Mouse (Mus musculus): ENCODE measurements at regions not wholly inside any gene's neighbourhood (a gene's known extent, or its start where the extent isn't known, plus 50 kb on each side); places are given as distances from the start of the nearest gene placed in this dataset.

GRCm38 (mm10) chr19:56016548-56017346, 270.2 kb upstream of the Habp2 start:
- H3K36me3 ChIP-seq (replicated peaks; ENCODE audit: control insufficient read depth, insufficient read depth, low read length): no peaks in the 10 kb centered on the region
- no peak overlapping the region for H3K9ac ChIP-seq (replicated peaks; ENCODE audit: low read depth, low read length)
- WGBS: 69% methylated on average over 4 of the region's 4 CpGs
- no peaks in the 10 kb centered on the region for H3K4me1 ChIP-seq (ENCODE audit: control insufficient read depth, insufficient read depth)
- no peak for TF ChIP-seq CTCF (IDR thresholded peaks at IDR 0.05; ENCODE audit: low read depth)
- TF ChIP-seq EP300 (IDR thresholded peaks at IDR 0.05; ENCODE audit: low read depth): no peak
- DNase-seq (ENCODE audit: low spot score) (no peak), ATAC-seq (ENCODE audit: insufficient read depth, low read depth) (no peak)
- H3K27ac ChIP-seq (ENCODE audit: low read depth): peak overlapping the region; percentile 69
- no peaks in the 10 kb centered on the region for H3K9me3 ChIP-seq (replicated peaks; ENCODE audit: control insufficient read depth, low read length)
- no peak overlapping the region for H3K4me3 ChIP-seq (ENCODE audit: low read depth, low read length)
- 0 out of 2 replicates have a peak overlapping the region, but pooled peaks have one; percentile 9 for H3K4me2 ChIP-seq (ENCODE audit: low read depth, low read length)
- no peaks in the 10 kb centered on the region for H3K27me3 ChIP-seq (ENCODE audit: control insufficient read depth, insufficient read depth, low read length)

- H3K9ac ChIP-seq (replicated peaks; ENCODE audit: low read depth, low read length): no peak overlapping the region
Measured at GRCm38 (mm10) chr19:56017524-56017923, 269.4 kb upstream of the Habp2 start.

GRCm38 (mm10) chr19:56019143-56019542, 267.8 kb upstream of the Habp2 start:
- 59% methylated on average over 7 of the region's 7 CpGs for WGBS

More at GRCm38 (mm10) chr19:56017524-56017923, 269.4 kb upstream of the Habp2 start:
- WGBS: 58% methylated on average over 7 of the region's 7 CpGs
- Histone ChIP-seq H3K4me2 (ENCODE audit: low read depth, low read length) (0 out of 2 replicates have a peak overlapping the region, but pooled peaks have one; percentile 15), H3K36me3 (replicated peaks; ENCODE audit: control insufficient read depth, insufficient read depth, low read length) (no peaks in the 10 kb centered on the region), H3K4me1 (ENCODE audit: control insufficient read depth, insufficient read depth) (no peaks in the 10 kb centered on the region), H3K27me3 (ENCODE audit: control insufficient read depth, insufficient read depth, low read length) (no peaks in the 10 kb centered on the region), H3K27ac (ENCODE audit: low read depth) (peak overlapping the region; percentile 69), H3K9me3 (replicated peaks; ENCODE audit: control insufficient read depth, low read length) (no peaks in the 10 kb centered on the region), H3K4me3 (ENCODE audit: low read depth, low read length) (no peak overlapping the region)
- peak; percentile 67; the same call in 1 of the 2 replicates for TF ChIP-seq EP300 (IDR thresholded peaks at IDR 0.05; ENCODE audit: low read depth)
- TF ChIP-seq CTCF (IDR thresholded peaks at IDR 0.05; ENCODE audit: low read depth): no peak
- DNase-seq (ENCODE audit: low spot score) (peak; percentile 31), ATAC-seq (ENCODE audit: insufficient read depth, low read depth) (0 out of 2 replicates have a peak, but pooled peaks have one; percentile 20)

GRCm38 (mm10) chr19:56022348-56022747, 264.6 kb upstream of the Habp2 start:
- DNase-seq (ENCODE audit: low spot score): no peak
- Histone ChIP-seq H3K4me3 (ENCODE audit: low read depth, low read length) (no peak overlapping the region), H3K36me3 (replicated peaks; ENCODE audit: control insufficient read depth, insufficient read depth, low read length) (no peaks in the 10 kb centered on the region), H3K9ac (replicated peaks; ENCODE audit: low read depth, low read length) (no peak overlapping the region), H3K4me2 (ENCODE audit: low read depth, low read length) (no peak overlapping the region), H3K9me3 (replicated peaks; ENCODE audit: control insufficient read depth, low read length) (no peaks in the 10 kb centered on the region), H3K4me1 (ENCODE audit: control insufficient read depth, insufficient read depth) (no peaks in the 10 kb centered on the region), H3K27ac (ENCODE audit: low read depth) (no peak overlapping the region), H3K27me3 (ENCODE audit: control insufficient read depth, insufficient read depth, low read length) (no peaks in the 10 kb centered on the region)
- TF ChIP-seq CTCF (IDR thresholded peaks at IDR 0.05; ENCODE audit: low read depth) (no peak), EP300 (IDR thresholded peaks at IDR 0.05; ENCODE audit: low read depth) (no peak)
- no peak; the same call in 1 of the 2 replicates for ATAC-seq (ENCODE audit: insufficient read depth, low read depth)
- WGBS: 28% methylated on average over 6 of the region's 6 CpGs

More at GRCm38 (mm10) chr19:56019143-56019542, 267.8 kb upstream of the Habp2 start:
- Histone ChIP-seq H3K4me2 (ENCODE audit: low read depth, low read length) (no peak overlapping the region), H3K9ac (replicated peaks; ENCODE audit: low read depth, low read length) (no peak overlapping the region), H3K4me1 (ENCODE audit: control insufficient read depth, insufficient read depth) (no peaks in the 10 kb centered on the region), H3K4me3 (ENCODE audit: low read depth, low read length) (no peak overlapping the region), H3K27me3 (ENCODE audit: control insufficient read depth, insufficient read depth, low read length) (no peaks in the 10 kb centered on the region), H3K9me3 (replicated peaks; ENCODE audit: control insufficient read depth, low read length) (no peaks in the 10 kb centered on the region), H3K36me3 (replicated peaks; ENCODE audit: control insufficient read depth, insufficient read depth, low read length) (no peaks in the 10 kb centered on the region), H3K27ac (ENCODE audit: low read depth) (no peak overlapping the region)
- no peak for DNase-seq (ENCODE audit: low spot score)
- ATAC-seq (ENCODE audit: insufficient read depth, low read depth): no peak
- no peak for TF ChIP-seq EP300 (IDR thresholded peaks at IDR 0.05; ENCODE audit: low read depth)
- TF ChIP-seq CTCF (IDR thresholded peaks at IDR 0.05; ENCODE audit: low read depth): no peak

GRCm38 (mm10) chr19:56024599-56024998, 262.3 kb upstream of the Habp2 start:
- no peak overlapping the region for H3K9ac ChIP-seq (replicated peaks; ENCODE audit: low read depth, low read length)
- no peaks in the 10 kb centered on the region for H3K4me1 ChIP-seq (ENCODE audit: control insufficient read depth, insufficient read depth)
- no peak for DNase-seq (ENCODE audit: low spot score)
- 75% methylated on average over 4 of the region's 4 CpGs for WGBS
- H3K4me2 ChIP-seq (ENCODE audit: low read depth, low read length): no peak overlapping the region
- no peaks in the 10 kb centered on the region for H3K27me3 ChIP-seq (ENCODE audit: control insufficient read depth, insufficient read depth, low read length)
- no peak overlapping the region for H3K27ac ChIP-seq (ENCODE audit: low read depth)
- H3K9me3 ChIP-seq (replicated peaks; ENCODE audit: control insufficient read depth, low read length): 0 out of 2 replicates have a peak, but pooled peaks cover 4% of the 10 kb centered on the region
- TF ChIP-seq CTCF (IDR thresholded peaks at IDR 0.05; ENCODE audit: low read depth) (no peak), EP300 (IDR thresholded peaks at IDR 0.05; ENCODE audit: low read depth) (no peak)
- no peaks in the 10 kb centered on the region for H3K36me3 ChIP-seq (replicated peaks; ENCODE audit: control insufficient read depth, insufficient read depth, low read length)
- ATAC-seq (ENCODE audit: insufficient read depth, low read depth): no peak
- H3K4me3 ChIP-seq (ENCODE audit: low read depth, low read length): no peak overlapping the region

Measured in heart, postnatal 0 days (tissue).